Mouse (Mus musculus) adrenal gland, postnatal 4 days (tissue): ENCODE data around the gene 4930432K21Rik. TPM values are rescaled to one million over a fixed set of nuclear protein-coding genes. Genes with fewer than 3 reads are reported as not detected.

ENCODE experiments used
- DNase-seq, 2 experiments: peaks; one replicate each; pipeline ENCODE4 v3.0.0; 2021 to 2022; ENCODE audit warnings: low spot score in 2 of 2, mixed read lengths in 2 of 2
- long read RNA-seq, 2 experiments: library from polyadenylated mRNA; stranded (forward); transcript quantifications; one replicate each; pipeline ENCODE4 v2.0.0; 2021
- total RNA-seq, 2 experiments: library from RNA; stranded (reverse); gene quantifications; 2 replicates each; pipeline ENCODE4 v1.2.3; 2021

Gene 4930432K21Rik
- total RNA-seq: 1 to 10 TPM; 1.2 TPM
- long read RNA-seq, experiment 1, partial matches to known transcripts: 1 of 3 reads
- long read RNA-seq, experiment 1, other reads (novel, unspliced or antisense): 1 of 3 reads
- long read RNA-seq, experiment 2, partial matches to known transcripts: 0 of 4 reads
- long read RNA-seq, experiment 2, other reads (novel, unspliced or antisense): 2 of 4 reads

DNA sequence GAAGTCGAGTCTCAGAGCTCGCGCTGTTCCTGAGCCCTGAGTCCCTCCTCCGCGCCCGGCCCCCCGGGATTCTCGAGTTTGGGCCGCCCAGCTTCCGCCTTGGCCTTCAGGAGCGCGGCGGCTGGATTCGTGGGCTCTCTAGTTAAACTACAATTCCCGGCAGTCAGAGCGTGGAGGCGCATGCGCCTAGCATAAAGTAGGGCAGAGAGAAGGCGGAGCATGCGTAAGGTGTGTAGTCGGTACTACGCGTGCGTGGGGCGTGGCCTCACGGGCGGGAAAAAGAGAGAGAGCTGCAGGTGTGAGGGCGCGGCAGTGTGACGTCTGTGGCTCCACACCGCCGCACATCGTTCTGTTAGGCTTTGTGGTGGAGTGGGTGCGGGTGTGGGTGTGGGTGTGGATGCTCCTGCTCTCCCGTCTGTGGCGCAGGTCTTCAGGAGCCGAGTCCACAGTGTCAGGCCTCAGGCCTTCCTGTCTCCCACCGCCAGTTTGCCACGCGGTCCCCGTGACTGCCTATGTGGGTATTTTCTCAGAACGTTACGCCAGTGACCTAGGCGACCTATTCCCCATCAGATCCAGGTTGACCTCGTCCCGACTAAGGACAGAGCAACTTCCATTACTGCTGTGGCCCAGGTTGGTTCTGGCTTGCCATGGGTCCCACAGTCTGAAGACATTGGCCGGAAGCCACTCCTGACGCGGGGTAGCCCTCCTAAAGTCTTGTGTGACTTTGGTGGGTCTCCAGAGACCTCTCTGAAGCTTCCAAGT lies at the start of gene 4930432K21Rik, which contains the start of gene Cc2d1a:
TSS of gene 4930432K21Rik (plus strand) at position 257 of the 762 bp plus-strand sequence.
TSS of gene Cc2d1a (minus strand) at position 168 of the 762 bp plus-strand sequence.
- DNase-seq: peak; percentile 63 to 86

DNA sequence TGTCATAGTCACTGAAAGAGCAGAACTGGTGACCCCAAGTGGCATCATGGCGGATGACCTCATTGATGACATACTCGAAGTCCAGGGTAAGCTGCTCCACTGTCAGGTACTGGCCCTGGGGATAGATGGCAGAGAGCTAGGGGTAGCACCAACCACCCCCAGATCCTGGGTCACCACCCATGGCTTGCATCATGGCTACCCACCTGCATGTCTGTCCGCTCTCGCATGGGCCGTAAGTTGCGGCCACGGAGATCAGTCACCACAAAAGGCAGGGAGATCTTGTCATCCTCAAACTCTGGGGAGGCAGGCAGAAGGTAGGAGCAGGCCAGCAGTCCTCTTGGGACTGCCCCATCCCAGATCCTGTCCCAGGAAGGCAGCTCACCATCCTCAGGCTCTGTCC lies 49.4 kb upstream of the 4930432K21Rik start:
- no peak for DNase-seq

DNA sequence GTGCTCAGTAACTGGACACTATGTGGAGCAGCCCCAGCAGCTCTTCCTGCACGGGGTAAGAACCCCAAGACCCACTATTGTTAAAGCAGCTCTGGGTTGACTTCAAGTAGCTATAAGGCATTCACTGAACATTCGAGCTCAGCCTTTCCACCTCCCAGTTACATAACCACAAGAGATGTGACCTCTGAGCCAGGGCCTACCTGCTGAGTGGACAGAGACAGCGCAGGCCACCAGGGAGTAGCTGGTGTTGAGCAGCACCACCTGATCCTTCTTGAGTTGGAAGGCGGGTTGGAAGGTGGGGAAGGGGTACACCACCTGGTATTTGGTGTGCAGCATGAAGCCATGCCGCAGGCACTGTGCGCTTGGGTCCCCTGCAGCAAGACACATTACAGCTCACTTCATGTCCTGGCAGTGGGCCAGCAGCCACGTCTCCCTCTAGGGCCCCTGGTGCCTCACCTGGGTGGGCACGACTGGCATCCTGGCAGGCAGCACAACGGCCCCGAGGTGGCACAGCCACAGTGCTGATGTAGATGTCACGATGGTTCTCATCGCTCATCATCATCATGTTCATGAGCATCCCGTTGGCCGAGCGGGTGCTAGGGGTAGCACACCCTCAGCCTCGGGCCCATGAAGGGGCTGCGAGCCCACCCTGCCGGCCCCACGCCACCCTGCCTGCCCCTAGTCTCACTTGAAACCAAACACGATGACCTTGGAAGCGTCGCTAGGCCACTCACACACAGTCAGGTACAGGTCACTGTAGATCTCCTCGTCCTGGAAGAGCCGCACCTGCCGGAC lies 46.2 kb upstream of the 4930432K21Rik start:
- no peak for DNase-seq

DNA sequence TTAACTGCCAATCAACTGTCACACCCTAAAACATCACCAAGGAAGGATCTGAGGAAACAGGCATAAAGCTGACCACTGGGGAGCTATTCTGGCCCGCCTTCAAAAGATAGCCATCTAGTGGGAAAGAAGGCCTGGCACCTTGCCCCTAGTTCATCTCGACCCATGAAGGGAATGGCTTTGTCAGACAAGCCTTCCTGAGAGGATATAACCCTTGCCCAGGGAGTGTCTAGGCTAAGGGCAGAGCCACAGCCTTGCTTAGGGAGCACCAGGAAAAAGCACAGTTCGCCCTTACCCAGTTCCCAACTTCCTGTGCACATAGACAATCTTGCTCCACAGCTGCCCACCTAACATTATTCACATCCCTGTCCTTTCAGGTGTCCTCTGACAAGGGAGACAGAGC lies 44.2 kb upstream of the 4930432K21Rik start:
- DNase-seq: no peak

DNA sequence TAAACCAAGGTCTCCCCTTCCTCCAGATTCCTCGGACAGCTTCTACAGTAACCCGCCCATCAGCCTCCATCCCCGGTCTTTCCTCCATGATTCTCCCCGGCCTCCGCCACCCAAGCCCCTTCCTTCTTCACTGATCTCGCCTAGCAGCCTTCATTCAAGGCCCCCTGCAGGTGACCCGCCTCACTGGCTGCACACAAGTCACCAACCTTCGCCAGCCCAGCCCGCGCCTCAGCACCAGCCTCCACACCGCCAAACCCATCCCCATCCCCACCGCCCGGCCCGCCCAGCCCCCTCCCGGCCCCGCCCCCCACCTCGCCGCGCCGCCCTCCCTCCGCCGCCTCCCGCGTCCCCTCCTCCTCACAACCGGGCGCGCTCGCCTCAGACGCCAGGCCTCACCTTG lies 43.6 kb upstream of the 4930432K21Rik start:
- DNase-seq: peak in 1 of 2 experiments; percentile 37

DNA sequence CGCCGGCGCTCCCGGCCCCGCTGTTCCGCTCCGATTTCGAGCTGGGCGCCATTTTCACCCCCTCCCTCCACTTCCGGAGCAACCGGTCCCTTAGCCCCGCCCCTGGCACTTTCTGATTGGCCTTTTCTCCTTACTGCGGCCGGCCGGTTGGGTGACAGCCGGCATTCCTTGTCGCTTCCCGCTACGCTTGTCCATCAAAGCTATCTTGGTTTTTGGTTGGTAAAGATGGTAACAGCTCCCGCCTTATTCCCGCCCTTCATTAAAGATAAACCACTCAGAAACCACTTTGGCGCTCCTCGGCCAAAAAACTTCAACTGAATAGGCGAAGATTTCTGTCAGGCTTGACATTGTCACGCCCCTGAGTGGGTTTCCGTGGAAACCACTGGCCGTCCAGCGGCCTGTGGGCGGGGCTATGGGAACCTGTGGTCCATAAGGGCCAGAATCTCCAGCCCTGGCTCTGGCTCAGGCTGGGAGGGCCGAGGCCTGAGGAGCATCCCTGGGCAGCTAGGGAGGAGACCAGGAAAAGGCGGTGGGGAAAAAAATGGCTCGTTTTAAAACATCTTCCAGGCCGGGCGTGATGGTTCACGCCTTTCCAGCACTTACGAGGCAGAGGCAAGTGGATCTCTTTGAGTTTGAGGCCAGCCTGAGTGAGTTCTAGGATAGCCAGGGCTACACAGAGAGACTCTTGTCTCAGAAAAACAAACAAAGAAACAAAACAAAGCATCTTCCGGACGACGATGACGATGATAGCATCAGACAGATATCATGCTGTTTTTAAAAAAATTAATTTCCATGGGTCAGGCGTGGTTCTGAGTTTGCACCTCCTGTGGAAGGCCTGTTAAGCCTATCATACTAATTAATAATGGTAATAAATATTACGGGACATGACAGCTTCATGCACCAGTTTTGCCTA lies 42.9 kb upstream of the 4930432K21Rik start, which contains the start of gene Dcaf15:
TSS of gene Dcaf15 (minus strand) at position 72 of the 913 bp plus-strand sequence.
- peak; percentile 88 to 94 for DNase-seq

DNA sequence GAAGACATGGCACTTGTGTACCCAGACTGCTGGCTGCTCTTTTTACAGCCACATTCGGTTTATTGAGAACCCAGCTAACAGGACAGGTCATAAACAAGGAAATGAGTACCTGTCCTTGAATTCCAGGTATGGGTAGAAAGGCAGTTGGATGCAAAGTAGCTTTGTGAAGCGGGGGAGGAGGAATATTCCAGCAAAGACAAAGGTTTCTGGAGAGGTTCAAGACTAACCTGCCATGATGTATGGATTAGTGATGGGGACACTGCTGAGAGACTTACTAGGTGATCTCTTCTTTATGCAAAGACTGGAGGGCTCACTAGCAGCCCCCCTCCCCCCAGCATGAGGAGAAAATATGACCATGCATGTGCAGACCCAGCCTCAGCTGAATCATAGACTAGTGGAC lies 42.1 kb upstream of the 4930432K21Rik start:
- DNase-seq: no peak

DNA sequence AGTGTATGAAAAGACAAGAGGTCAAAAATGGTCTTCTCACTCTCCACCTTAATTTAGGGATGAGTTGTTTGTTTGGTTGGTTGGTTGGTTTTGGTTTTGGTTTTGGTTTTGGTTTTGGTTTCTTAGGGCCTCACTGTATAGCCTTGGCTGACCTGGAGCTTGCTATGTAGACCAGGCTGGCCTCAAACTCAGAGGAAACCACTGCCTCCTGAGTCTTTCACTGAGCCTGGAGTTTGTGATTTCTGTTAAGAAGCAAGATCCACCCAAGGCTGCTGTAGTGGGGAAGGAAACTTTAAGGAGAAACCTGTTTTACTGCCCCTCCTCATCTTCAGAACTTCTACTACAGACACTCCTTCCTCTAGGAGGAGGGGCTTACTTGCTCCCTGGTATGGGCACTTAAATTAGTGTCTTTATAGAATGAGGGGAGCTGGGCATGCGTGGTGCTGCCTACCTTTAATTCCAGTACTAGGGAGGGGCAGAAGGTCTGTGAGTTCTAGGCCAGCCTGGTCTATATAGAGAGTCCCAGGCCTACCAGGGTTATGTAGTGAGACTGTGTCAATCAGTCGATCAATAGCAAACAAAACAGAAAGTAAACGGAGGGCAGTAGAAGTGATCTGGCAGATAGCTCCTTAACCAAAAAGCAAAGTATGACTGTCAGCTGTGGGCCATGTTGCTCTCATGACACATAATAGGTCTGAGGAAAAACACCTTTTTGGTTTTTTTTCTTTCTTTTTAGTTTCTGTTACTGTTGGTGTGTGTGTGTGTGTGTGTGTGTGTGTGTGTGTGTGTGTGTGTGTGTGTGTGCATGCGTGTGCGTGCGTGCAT lies 41.4 kb upstream of the 4930432K21Rik start:
- DNase-seq: no peak

DNA sequence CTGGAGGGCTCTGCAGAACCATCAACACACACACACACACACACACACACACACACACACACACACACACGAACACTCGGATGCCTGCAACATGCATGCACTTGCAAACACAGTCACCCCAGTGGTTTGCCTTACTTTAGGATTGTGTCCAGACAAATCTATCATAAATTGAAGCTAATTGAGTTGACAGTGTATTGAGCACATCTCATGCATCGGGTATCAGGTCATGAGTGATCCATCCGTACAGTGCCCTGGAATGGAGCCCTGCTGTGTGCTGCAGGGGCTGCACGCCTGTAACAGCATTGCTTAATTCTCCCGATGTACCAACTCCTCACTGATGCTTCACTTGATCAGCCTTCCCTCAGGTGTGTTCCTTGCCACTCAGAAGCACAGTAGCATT lies 32.2 kb upstream of the 4930432K21Rik start:
- DNase-seq: no peak

DNA sequence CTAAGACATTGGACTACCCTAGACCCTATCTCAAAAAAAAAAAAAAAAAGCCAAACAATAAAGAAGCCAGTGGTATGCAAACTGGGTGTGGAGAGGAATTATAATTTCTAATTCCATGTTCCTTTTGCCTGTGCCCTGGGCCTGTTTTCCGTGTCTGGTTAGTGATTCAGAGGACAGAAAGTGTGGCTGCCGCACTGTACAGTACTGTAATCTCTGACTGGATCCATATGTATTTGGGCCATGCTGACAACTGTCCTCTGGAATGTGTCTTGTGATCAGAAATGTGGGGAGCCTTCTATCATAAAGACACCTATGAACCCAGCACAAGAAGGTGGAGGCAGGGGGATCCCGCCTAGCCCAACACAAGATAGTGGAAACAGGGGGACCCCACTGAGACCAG lies 25.7 kb upstream of the 4930432K21Rik start:
- DNase-seq: no peak

DNA sequence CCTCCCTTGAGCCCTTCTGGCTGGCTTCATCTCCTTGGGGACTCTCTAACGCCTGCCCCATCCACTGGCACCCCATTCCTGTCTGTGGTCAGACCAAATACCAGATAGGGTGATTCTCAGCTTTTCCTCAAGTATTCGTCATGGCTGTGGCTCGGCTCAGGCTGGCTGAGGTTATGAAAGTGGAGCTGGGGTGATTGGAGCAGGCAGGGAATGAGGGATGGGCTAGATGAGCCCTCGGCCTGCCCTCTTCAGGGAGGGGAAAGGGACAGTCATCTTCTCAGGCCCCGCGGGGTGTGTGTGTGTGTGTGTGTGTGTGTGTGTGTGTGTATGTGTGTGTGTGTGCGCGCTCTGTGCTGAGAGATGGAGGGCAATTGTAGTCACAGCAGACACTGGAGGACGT lies 22.2 kb upstream of the 4930432K21Rik start, which contains the start of gene Podnl1:
TSS of gene Podnl1 (plus strand) at position 334 of the 400 bp plus-strand sequence.
- DNase-seq: peak in 1 of 2 experiments; percentile 26

DNA sequence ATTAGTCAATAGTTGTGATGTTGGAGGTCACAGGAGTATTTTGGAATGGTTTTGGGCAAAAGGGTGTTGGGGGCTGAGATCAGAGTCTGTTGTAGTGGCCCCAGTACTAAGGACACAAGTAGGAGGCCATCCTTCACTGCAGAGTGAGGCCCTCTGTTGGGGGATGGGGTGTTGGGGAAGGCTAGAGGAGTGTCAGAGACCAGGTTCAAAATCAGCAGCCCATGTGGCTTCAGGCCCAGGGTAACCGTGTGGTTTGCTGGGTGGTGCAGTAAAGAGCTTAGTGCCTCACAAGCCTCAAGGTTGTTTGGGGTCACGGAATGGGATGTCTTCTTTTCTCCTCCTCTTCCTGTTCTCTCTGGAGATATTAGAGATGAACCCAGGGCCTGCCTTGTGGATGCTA lies 21.1 kb upstream of the 4930432K21Rik start:
- DNase-seq: no peak

DNA sequence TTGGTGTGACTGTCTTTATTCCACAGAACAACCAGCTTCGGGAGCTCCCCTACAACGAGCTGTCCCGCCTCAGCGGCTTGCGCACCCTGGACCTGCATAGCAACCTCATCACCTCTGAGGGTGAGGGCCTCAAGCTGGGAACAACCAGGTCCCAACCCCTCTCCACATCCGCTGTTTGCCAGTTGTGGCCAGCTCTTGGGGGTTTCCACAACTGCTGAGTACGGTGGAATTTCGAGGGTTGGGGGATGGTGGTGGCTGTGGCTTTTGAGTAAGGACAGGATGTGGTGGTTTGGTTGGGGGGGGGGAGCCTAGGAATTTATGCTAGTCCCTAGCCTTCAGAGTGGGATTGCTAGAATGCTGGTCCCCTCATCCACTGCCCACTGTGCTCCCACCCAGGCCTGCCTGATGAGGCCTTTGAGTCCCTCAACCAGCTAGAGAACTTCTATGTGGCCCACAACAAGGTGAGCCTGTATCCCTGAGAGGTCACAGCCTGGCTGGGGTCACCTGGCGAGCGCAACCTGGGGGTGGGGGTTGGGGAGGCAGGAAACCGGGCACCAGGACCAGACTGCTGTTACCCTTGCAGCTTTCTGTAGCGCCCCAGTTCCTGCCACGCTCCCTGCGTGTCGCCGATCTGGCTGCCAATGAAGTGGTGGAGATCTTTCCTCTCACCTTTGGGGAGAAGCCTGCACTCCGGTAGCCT lies 20.5 kb upstream of the 4930432K21Rik start:
- DNase-seq: no peak

DNA sequence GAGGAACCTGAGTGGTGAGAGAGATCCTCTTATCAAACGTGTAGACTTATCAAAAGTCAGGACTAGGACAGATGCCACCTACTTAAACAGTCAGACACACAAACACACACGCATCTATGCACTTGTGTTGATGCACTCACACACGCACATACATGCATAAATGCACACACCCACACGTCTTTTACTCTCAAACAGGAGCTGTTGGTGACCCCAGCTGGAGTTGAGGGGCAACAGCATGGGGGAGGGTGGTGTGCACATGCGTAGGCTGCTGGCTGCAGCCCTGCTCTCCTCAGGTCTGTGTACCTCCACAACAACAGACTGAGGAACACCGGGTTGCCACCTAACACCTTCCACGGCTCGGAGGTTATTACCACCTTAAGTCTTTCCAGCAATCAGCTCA lies 19.5 kb upstream of the 4930432K21Rik start:
- no peak for DNase-seq

DNA sequence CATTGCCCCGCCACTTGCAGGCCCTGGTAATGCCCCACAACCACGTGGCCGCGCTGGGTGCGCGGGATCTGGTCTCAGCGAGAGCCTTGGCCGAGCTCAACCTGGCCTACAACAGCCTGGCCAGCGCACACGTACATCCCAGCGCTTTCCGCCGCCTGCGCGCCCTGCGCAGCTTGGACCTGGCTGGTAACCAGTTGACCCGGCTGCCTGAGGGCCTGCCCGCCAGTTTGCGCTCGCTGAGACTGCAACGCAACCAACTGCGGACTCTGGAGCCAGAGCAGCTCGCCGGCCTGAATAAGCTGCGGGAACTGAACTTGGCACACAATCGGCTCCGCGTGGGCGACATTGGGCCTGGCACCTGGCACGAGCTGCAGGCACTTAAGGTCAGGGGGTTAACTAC lies 17.0 kb upstream of the 4930432K21Rik start:
- no peak for DNase-seq

DNA sequence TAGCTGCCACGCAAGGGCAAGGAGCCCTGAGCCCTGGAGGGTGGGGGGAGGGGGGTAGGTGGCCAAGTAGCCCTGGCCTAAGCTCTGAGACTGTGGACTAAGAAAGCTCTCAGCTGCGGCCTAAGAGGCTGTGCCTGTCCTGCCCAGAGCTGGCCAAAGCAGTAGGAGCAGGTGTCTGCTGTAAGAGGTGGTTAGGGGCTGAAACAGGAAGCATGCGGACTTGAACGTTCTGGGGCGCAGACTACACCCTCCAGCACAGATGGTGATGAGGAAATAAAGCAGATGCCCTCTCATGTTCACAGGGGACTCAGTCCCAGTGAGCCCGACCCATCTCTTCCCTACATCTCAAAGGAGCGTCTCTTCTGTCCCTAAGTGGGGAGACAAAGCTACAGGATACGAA lies 15.6 kb upstream of the 4930432K21Rik start:
- DNase-seq: no peak

DNA sequence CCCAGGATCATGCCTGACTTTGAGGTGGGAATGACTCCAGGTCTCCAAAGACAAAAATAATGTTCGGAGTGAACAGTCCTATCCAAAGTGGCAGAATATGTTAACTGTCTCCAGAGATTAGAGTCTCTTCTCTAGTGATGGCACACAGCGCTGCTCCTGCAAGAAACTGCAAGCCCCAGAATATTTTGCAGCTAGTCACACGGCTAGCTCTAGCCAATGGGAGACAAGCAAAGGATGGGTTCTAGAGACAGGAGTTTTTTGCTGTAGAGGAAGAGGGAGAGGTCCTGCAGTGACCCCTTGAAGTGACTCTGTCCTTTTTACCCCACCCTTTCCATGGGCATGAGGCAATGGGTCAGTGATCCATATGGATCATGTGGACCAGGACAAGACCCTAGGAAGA lies 10.0 kb upstream of the 4930432K21Rik start:
- no peak for DNase-seq

DNA sequence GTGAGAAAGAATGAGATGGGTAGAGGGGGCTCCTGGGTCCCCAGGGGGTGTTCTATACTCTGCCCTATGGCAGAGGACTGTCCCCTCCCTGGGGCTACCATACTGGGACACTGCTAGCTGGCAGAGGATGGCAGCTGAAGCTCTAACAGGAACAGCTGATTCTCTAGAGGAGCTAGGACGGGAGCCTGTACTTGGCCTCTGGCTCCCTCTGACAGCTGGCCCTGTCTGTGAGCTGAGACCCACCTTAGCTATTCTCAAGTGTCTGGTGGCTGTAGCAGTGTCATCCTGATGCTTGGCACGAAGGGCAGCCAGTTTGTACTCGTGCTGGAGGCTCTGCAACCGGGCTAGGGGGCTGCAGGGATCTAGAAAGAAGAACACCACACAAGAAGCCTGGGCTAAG lies 7.0 kb upstream of the 4930432K21Rik start:
- no peak for DNase-seq

DNA sequence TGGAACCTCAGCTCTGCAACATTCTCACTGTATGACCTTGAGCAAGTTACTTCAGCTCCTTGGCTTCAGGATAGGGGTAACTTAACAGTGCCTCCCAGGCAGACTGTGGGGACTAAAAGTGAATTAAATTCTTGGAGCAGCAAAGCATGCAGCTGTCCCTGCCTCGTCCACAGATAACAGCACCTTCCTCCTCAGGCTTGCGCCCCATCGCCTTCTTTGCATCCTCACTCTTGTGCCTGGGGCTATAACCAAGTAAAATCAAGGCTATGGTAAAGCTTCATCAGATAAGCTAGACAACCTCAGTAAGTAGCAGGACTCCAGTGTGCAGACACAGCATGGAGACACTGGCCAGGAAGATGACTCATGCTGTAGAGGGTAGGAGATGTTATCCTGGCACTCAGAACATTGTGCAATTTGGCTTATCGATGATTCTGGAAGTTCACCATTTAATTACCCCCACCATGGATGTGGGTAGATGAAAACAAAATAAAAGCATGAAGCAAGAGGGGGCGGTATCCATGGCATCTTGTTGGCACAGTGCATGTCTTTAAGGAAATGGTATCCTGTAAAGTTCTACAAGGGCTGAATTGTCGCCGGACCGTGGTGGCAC lies 3.1 kb upstream of the 4930432K21Rik start:
- no peak for DNase-seq
